In the genomic region with DNA sequence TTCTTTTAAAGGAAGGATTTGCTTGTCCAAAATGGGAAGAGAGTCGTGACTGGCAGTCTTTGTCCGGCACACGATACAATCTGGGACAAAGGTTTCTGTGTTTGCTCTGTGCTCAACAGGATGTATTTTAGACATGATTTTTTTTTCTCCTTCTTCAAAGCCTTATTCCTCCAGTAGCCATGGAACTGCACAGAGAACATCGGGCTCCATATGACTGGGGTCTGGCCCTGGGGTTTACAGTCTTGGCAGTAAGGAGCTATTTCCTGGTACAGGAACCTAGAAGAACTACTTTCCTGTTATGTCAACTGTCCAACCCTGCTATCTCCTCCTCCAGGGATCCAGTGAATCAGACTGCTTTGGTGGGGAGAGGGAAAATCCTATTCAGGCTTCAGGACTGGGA, we compare ENCODE assay signal across 13 mouse cellular contexts. TPM values are rescaled to one million over a fixed set of nuclear protein-coding genes. Genes with fewer than 3 reads are reported as not detected.
DNase-seq lines count a peak whose midpoint lies in the region; ATAC-seq and TF ChIP-seq lines count a peak whose summit lies in the region.
"Had no signal": no experiment of that assay in that cellular context is flagged by ENCODE, and none has a peak within 500 bp of the region (broad histone marks: within the 10 kb centered on the region; RNA-seq: fewer than 3 reads in every experiment).

No protein-coding gene starts in this region.

- no peaks in the 10 kb centered on the region for H3K36me3 ChIP-seq in heart, postnatal 0 days (replicated peaks; ENCODE audit: control insufficient read depth, insufficient read depth, low read length)
- no peaks in the 10 kb centered on the region for H3K36me3 ChIP-seq in lung, embryonic 16.5 days (ENCODE audit: control insufficient read depth, insufficient read depth, low read length)
- H3K36me3 ChIP-seq in hindbrain, embryonic 15.5 days = no peaks in the 10 kb centered on the region
- H3K36me3 ChIP-seq in midbrain, postnatal 0 days (ENCODE audit: insufficient read depth, low read length) = no peaks in the 10 kb centered on the region
- H3K36me3 ChIP-seq: limb, embryonic 12.5 days had no signal

- peak overlapping the region; percentile 18; the same call in 1 of the 2 replicates for H3K4me2 ChIP-seq in heart, postnatal 0 days (ENCODE audit: low read depth, low read length)
- H3K4me2 ChIP-seq in lung, embryonic 16.5 days (ENCODE audit: low read depth, low read length) = peak overlapping the region; percentile 21; the same call in 1 of the 2 replicates
- no peak overlapping the region for H3K4me2 ChIP-seq in hindbrain, embryonic 15.5 days
- no peak overlapping the region for H3K4me2 ChIP-seq in midbrain, postnatal 0 days (ENCODE audit: low read depth, low read length, poor library complexity, severe bottlenecking)
- H3K4me2 ChIP-seq: limb, embryonic 12.5 days had no signal

- no peak for TF ChIP-seq CTCF in heart, postnatal 0 days (IDR thresholded peaks at IDR 0.05; ENCODE audit: low read depth)
- no peak for TF ChIP-seq CTCF in midbrain, postnatal 0 days (IDR thresholded peaks at IDR 0.05)

- H3K9ac ChIP-seq in heart, postnatal 0 days (replicated peaks; ENCODE audit: low read depth, low read length) = no peak overlapping the region
- H3K9ac ChIP-seq in lung, embryonic 16.5 days (ENCODE audit: low read length) = peak overlapping the region; percentile 33; the same call in 1 of the 2 replicates
- H3K9ac ChIP-seq in hindbrain, embryonic 15.5 days = no peak overlapping the region
- no peak overlapping the region for H3K9ac ChIP-seq in midbrain, postnatal 0 days (replicated peaks; ENCODE audit: low read length, poor library complexity, severe bottlenecking)
- H3K9ac ChIP-seq: limb, embryonic 12.5 days had no signal

- ATAC-seq in heart, postnatal 0 days (ENCODE audit: insufficient read depth, low read depth) = peak; percentile 76
- peak; percentile 70 for ATAC-seq in lung, embryonic 16.5 days (ENCODE audit: low read depth)
- no peak for ATAC-seq in hindbrain, embryonic 15.5 days (ENCODE audit: low FRiP score, low read depth)
- ATAC-seq in midbrain, postnatal 0 days (ENCODE audit: low FRiP score) = peak; percentile 31; the same call in 1 of the 2 replicates
- ATAC-seq: intestine, postnatal 0 days had no signal

- peak; percentile 32 for DNase-seq in heart, postnatal 0 days (ENCODE audit: low spot score)
- no peak for DNase-seq in heart, adult 9 months (ENCODE audit: low spot score in 2 of 2)
- DNase-seq in lung, postnatal 25 days (ENCODE audit: low spot score) = no peak
- DNase-seq in midbrain, postnatal 0 days (ENCODE audit: low spot score) = peak; percentile 23
- DNase-seq in layer of hippocampus, postnatal 10 days (ENCODE audit: low spot score in 2 of 2) = no peak
- DNase-seq: adrenal gland, postnatal 10 days; gastrocnemius, postnatal 14 days; retina, postnatal 1 day had no signal

- TF ChIP-seq EP300 in heart, postnatal 0 days (IDR thresholded peaks at IDR 0.05; ENCODE audit: low read depth) = no peak

- peak overlapping the region; percentile 54 for H3K27ac ChIP-seq in heart, postnatal 0 days (ENCODE audit: low read depth)
- H3K27ac ChIP-seq in lung, embryonic 16.5 days (ENCODE audit: low read length) = peak overlapping the region; percentile 78
- H3K27ac ChIP-seq in hindbrain, embryonic 15.5 days (replicated peaks) = peak overlapping the region; percentile 20; the same call in 1 of the 2 replicates
- 0 out of 2 replicates have a peak overlapping the region, but pooled peaks have one; percentile 12 for H3K27ac ChIP-seq in midbrain, postnatal 0 days (ENCODE audit: low read depth, low read length)
- H3K27ac ChIP-seq: limb, embryonic 12.5 days had no signal

- H3K27me3 ChIP-seq in heart, postnatal 0 days (ENCODE audit: control insufficient read depth, insufficient read depth, low read length) = peaks cover 56% of the 10 kb centered on the region
- no peaks in the 10 kb centered on the region for H3K27me3 ChIP-seq in lung, embryonic 16.5 days (ENCODE audit: control insufficient read depth, insufficient read depth, low read depth, low read length)
- H3K27me3 ChIP-seq in hindbrain, embryonic 15.5 days = no peaks in the 10 kb centered on the region
- H3K27me3 ChIP-seq in midbrain, postnatal 0 days (ENCODE audit: insufficient read depth, low read length) = no peaks in the 10 kb centered on the region
- H3K27me3 ChIP-seq: CH12.LX; limb, embryonic 12.5 days had no signal

- no peaks in the 10 kb centered on the region for H3K9me3 ChIP-seq in heart, postnatal 0 days (replicated peaks; ENCODE audit: control insufficient read depth, low read length)
- H3K9me3 ChIP-seq in lung, embryonic 16.5 days (ENCODE audit: control insufficient read depth, low read length) = no peaks in the 10 kb centered on the region
- H3K9me3 ChIP-seq in hindbrain, embryonic 15.5 days = no peaks in the 10 kb centered on the region
- no peaks in the 10 kb centered on the region for H3K9me3 ChIP-seq in midbrain, postnatal 0 days (ENCODE audit: low read length)
- H3K9me3 ChIP-seq: limb, embryonic 12.5 days had no signal

- WGBS in heart, postnatal 0 days = 47% methylated on average over 4 of the region's 4 CpGs
- WGBS in lung, embryonic 16.5 days = 16% methylated on average over 4 of the region's 4 CpGs
- WGBS in hindbrain, embryonic 15.5 days = 58% methylated on average over 4 of the region's 4 CpGs
- WGBS in midbrain, postnatal 0 days = 21% methylated on average over 4 of the region's 4 CpGs

- no peak overlapping the region for H3K4me3 ChIP-seq in heart, postnatal 0 days (ENCODE audit: low read depth, low read length)
- no peak overlapping the region for H3K4me3 ChIP-seq in lung, embryonic 16.5 days (ENCODE audit: low read length)
- no peak overlapping the region for H3K4me3 ChIP-seq in hindbrain, embryonic 15.5 days
- no peak overlapping the region for H3K4me3 ChIP-seq in midbrain, postnatal 0 days (ENCODE audit: low read depth, low read length)
- H3K4me3 ChIP-seq: limb, embryonic 12.5 days had no signal

- no peaks in the 10 kb centered on the region for H3K4me1 ChIP-seq in heart, postnatal 0 days (ENCODE audit: control insufficient read depth, insufficient read depth)
- peaks cover 24% of the 10 kb centered on the region for H3K4me1 ChIP-seq in lung, embryonic 16.5 days (replicated peaks; ENCODE audit: control insufficient read depth, insufficient read depth, low read length)
- 0 out of 2 replicates have a peak, but pooled peaks cover 3% of the 10 kb centered on the region for H3K4me1 ChIP-seq in hindbrain, embryonic 15.5 days (replicated peaks)
- no peaks in the 10 kb centered on the region for H3K4me1 ChIP-seq in midbrain, postnatal 0 days (ENCODE audit: insufficient read depth, low read length)

RNA-seq across cellular contexts. Expression of gene Limch1, which starts 22.6 kb away (rescaled TPM):
- total RNA-seq in heart, postnatal 0 days (2014; rRNA removed; ENCODE audit: low replicate concordance) = 30.0 and 33.8 TPM in 2 replicates
- 19.0 and 21.1 TPM in 2 replicates for polyA plus RNA-seq in heart, postnatal 0 days (2015; fragmentation: Nextera tagmentation; extraction: Ambion mirVana)
- polyA plus RNA-seq in lung, embryonic 16.5 days (2015; fragmentation: Nextera tagmentation; extraction: Ambion mirVana) = 97.4 and 109 TPM in 2 replicates
- 49.3 and 50.7 TPM in 2 replicates for polyA plus RNA-seq in hindbrain, embryonic 15.5 days (2015; fragmentation: Nextera tagmentation; extraction: Ambion mirVana)
- total RNA-seq in midbrain, postnatal 0 days (2014; rRNA removed) = 97.8 and 119 TPM in 2 replicates
- 46.6 and 46.7 TPM in 2 replicates for polyA plus RNA-seq in midbrain, postnatal 0 days (2015; fragmentation: Nextera tagmentation; extraction: Ambion mirVana)
- 100 to 1,000 TPM; 121 to 123 TPM for total RNA-seq in layer of hippocampus, postnatal 10 days (2021)

RNA-seq across cellular contexts. Expression of gene Uchl1, which starts 47.1 kb away (rescaled TPM):
- 97.4 and 108 TPM in 2 replicates for total RNA-seq in heart, postnatal 0 days (2014; rRNA removed; ENCODE audit: low replicate concordance)
- polyA plus RNA-seq in heart, postnatal 0 days (2015; fragmentation: Nextera tagmentation; extraction: Ambion mirVana) = 56.7 and 69.9 TPM in 2 replicates
- polyA plus RNA-seq in lung, embryonic 16.5 days (2015; fragmentation: Nextera tagmentation; extraction: Ambion mirVana) = 59.2 and 62.0 TPM in 2 replicates
- 1,684 and 1,722 TPM in 2 replicates for polyA plus RNA-seq in hindbrain, embryonic 15.5 days (2015; fragmentation: Nextera tagmentation; extraction: Ambion mirVana)
- total RNA-seq in midbrain, postnatal 0 days (2014; rRNA removed) = 1,819 and 2,069 TPM in 2 replicates
- polyA plus RNA-seq in midbrain, postnatal 0 days (2015; fragmentation: Nextera tagmentation; extraction: Ambion mirVana) = 2,098 and 2,247 TPM in 2 replicates
- 1,000 to 10,000 TPM; 1,255 to 1,344 TPM for total RNA-seq in layer of hippocampus, postnatal 10 days (2021)
- total RNA-seq: CH12.LX had no signal

Comparison
In these comparisons a context has a peak if more than half of its experiments do, and no peak if none do; other contexts are left out.
1. DNase-seq: peak in heart, postnatal 0 days (single experiment) and midbrain, postnatal 0 days (single experiment); none in heart, adult 9 months (0 of 2), lung, postnatal 25 days (single experiment) and layer of hippocampus, postnatal 10 days (0 of 2).
2. H3K27ac ChIP-seq: peak in every context shown above with its lines; median percentile 78 in lung, embryonic 16.5 days; 54 in heart, postnatal 0 days; 20 in hindbrain, embryonic 15.5 days; 12 in midbrain, postnatal 0 days.
3. H3K4me2 ChIP-seq: peak in heart, postnatal 0 days (single experiment) and lung, embryonic 16.5 days (single experiment); none in hindbrain, embryonic 15.5 days (single experiment) and midbrain, postnatal 0 days (single experiment).
4. RNA of gene Uchl1, which starts 47.1 kb away (polyA plus RNA-seq): 2,098 to 2,247 TPM in midbrain, postnatal 0 days and 1,684 to 1,722 TPM in hindbrain, embryonic 15.5 days; 59.2 to 62.0 TPM in lung, embryonic 16.5 days and 56.7 to 69.9 TPM in heart, postnatal 0 days; every median in the first group is over 10 times any median in the second.